Mouse (Mus musculus) heart, postnatal 0 days (tissue): ENCODE results near the gene Zbtb8b.

Experiments
- CTCF ChIP-seq: IDR thresholded peaks from 2 replicates; pipeline ENCODE4 v1.5.1; 2016; ENCODE audit warnings: antibody characterized with exemption, control low read depth, low read depth
- EP300 ChIP-seq: IDR thresholded peaks from 2 replicates; pipeline ENCODE4 v1.6.1; 2016; ENCODE audit warnings: antibody characterized with exemption, low read depth

- TF ChIP-seq EP300 (no peak), CTCF (no peak)
These were observed 63.6 kb downstream of the Zbtb8b start for GRCm38 (mm10) chr4:129376961-129377545.
